Mouse (Mus musculus): ENCODE results near the gene Dab1. TPM values are rescaled to one million over a fixed set of nuclear protein-coding genes. Genes with fewer than 3 reads are reported as not detected.

Gene Dab1
- polyA plus RNA-seq, 1 experiment from 2014 or later = 106 TPM

DNA sequence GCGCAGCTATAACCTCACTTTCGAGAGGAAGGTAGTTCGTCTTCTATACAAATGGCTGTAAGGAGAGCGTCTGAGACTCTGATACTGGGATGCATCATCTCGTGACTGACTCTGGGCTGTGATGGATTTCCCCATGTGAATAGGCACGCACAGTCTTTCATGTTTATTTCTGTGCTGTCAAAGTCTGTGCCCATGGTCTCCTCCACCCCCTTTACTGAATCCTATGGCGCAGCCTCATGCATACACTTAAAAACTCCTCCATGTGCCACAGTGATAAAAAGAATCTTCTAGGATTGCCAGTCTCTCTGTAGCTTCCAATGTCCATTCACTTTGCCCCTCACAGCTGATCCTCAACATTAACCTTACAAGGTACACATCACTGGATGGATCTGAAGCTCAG, 1009.5 kb downstream of the Dab1 start:
- H3K9ac ChIP-seq (ENCODE audit: low read length) = no peak overlapping the region
- ATAC-seq (no peak), DNase-seq (ENCODE audit: low spot score) (no peak)
- H3K27ac ChIP-seq (ENCODE audit: low read depth, low read length) = no peak overlapping the region
- H3K9me3 ChIP-seq (replicated peaks; ENCODE audit: control insufficient read depth, low read length) = no peaks in the 10 kb centered on the region
- WGBS = 90% methylated on average over 7 of the region's 7 CpGs
- H3K4me2 ChIP-seq (ENCODE audit: low read length) = no peak overlapping the region
- H3K36me3 ChIP-seq (ENCODE audit: control insufficient read depth, insufficient read depth, low read length) = no peaks in the 10 kb centered on the region
- no peak overlapping the region for H3K4me3 ChIP-seq (ENCODE audit: low read depth, low read length)
- H3K27me3 ChIP-seq (replicated peaks; ENCODE audit: control insufficient read depth, insufficient read depth, low read length) = no peaks in the 10 kb centered on the region
- no peaks in the 10 kb centered on the region for H3K4me1 ChIP-seq (ENCODE audit: control insufficient read depth, insufficient read depth, low read length)

DNA sequence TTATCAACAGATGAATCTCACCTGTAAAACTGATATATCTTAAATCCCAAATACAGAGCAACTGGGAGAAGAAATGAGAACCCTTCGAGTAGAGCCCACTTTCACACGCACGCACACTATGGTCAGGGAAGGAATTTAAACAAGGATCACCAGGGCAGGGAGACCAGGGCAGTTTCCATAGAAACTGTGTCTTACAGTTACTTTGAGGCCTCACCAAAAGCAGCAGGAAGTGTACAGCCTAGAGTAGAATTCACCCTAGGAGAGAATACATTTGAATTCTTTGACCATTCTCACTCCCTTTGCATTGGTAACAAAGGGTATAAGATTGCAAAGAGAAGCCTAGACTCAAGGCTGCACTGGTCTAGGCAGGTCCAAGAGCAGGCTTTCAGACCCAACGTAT, 1017.9 kb downstream of the Dab1 start:
- Histone ChIP-seq H3K9ac (ENCODE audit: low read length) (no peak overlapping the region), H3K27me3 (replicated peaks; ENCODE audit: control insufficient read depth, insufficient read depth, low read length) (no peaks in the 10 kb centered on the region), H3K9me3 (replicated peaks; ENCODE audit: control insufficient read depth, low read length) (no peaks in the 10 kb centered on the region), H3K4me1 (ENCODE audit: control insufficient read depth, insufficient read depth, low read length) (0 out of 2 replicates have a peak, but pooled peaks cover 2% of the 10 kb centered on the region), H3K27ac (ENCODE audit: low read depth, low read length) (no peak overlapping the region), H3K4me2 (ENCODE audit: low read length) (no peak overlapping the region), H3K36me3 (ENCODE audit: control insufficient read depth, insufficient read depth, low read length) (no peaks in the 10 kb centered on the region), H3K4me3 (ENCODE audit: low read depth, low read length) (no peak overlapping the region)
- WGBS = 71% methylated on average over 4 of the region's 4 CpGs
- DNase-seq (ENCODE audit: low spot score) = no peak
- no peak for ATAC-seq

DNA sequence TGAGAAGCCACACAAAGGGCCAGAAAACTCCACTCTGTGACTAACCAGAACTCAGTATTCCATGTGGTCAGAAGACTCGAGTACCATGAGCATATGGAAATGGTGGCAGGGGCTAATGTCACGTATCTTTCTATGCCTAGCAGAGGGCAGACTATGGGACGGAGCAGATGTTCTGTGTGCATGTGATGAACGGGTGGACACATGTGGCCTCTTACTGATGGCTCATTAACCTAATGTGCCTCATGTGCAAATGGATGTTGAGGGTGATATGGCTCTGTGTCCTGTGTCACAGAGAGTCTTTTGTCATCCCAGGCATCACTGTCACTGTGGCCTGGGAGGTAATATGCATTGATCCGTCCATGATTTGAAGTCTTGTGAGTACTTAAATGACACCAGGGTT, 1021.5 kb downstream of the Dab1 start:
- Histone ChIP-seq H3K4me3 (ENCODE audit: low read depth, low read length) (no peak overlapping the region), H3K4me2 (ENCODE audit: low read length) (no peak overlapping the region), H3K27ac (ENCODE audit: low read depth, low read length) (no peak overlapping the region), H3K4me1 (ENCODE audit: control insufficient read depth, insufficient read depth, low read length) (peaks cover 22% of the 10 kb centered on the region), H3K9me3 (replicated peaks; ENCODE audit: control insufficient read depth, low read length) (no peaks in the 10 kb centered on the region), H3K36me3 (ENCODE audit: control insufficient read depth, insufficient read depth, low read length) (no peaks in the 10 kb centered on the region), H3K27me3 (replicated peaks; ENCODE audit: control insufficient read depth, insufficient read depth, low read length) (no peaks in the 10 kb centered on the region), H3K9ac (ENCODE audit: low read length) (no peak overlapping the region)
- 85% methylated on average over 5 of the region's 5 CpGs for WGBS
- DNase-seq (ENCODE audit: low spot score) (no peak), ATAC-seq (no peak)

DNA sequence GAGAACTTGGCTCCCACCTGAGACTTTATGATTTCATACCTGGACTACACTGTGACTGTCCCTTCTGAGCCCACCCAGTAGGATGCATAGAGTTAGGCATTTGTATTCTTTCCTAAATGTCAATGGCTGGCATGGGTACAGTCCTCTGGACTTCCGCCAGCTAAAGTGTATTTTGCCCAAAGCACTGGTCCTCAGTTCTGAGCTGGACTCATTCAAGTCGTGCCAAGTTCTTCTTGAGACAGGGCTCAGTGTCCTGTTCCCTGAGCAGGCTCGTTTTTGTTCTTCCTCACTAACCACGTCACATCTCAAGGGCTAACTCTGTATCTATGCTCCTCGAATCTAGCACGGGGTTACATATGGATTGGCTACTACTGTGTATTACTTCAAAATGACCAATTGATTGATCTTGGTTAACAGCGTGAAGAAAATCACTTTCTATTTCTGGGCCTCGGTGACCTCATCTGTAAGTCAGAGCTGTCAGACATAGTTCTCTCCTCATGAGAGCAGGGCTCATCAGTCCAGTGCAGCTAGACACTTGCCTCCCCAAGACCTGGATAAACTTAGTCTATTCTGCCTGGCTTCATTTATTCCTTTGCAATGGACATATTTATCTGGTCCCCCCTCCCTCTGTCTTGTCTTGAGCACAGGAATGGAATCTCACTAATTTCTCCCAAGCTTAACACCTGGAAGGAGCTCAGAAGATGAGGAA, 1023.8 kb downstream of the Dab1 start:
- Histone ChIP-seq H3K36me3 (ENCODE audit: control insufficient read depth, insufficient read depth, low read length) (no peaks in the 10 kb centered on the region), H3K27ac (ENCODE audit: low read depth, low read length) (peak overlapping the region; percentile 72), H3K27me3 (replicated peaks; ENCODE audit: control insufficient read depth, insufficient read depth, low read length) (no peaks in the 10 kb centered on the region), H3K9me3 (replicated peaks; ENCODE audit: control insufficient read depth, low read length) (no peaks in the 10 kb centered on the region), H3K9ac (ENCODE audit: low read length) (no peak overlapping the region), H3K4me1 (ENCODE audit: control insufficient read depth, insufficient read depth, low read length) (peaks cover 22% of the 10 kb centered on the region), H3K4me2 (ENCODE audit: low read length) (no peak overlapping the region), H3K4me3 (ENCODE audit: low read depth, low read length) (no peak overlapping the region)
- 53% methylated on average over 8 of the region's 8 CpGs for WGBS
- ATAC-seq = peak; percentile 43; the same call in 1 of the 2 replicates
- DNase-seq (ENCODE audit: low spot score) = peak; percentile 73

DNA sequence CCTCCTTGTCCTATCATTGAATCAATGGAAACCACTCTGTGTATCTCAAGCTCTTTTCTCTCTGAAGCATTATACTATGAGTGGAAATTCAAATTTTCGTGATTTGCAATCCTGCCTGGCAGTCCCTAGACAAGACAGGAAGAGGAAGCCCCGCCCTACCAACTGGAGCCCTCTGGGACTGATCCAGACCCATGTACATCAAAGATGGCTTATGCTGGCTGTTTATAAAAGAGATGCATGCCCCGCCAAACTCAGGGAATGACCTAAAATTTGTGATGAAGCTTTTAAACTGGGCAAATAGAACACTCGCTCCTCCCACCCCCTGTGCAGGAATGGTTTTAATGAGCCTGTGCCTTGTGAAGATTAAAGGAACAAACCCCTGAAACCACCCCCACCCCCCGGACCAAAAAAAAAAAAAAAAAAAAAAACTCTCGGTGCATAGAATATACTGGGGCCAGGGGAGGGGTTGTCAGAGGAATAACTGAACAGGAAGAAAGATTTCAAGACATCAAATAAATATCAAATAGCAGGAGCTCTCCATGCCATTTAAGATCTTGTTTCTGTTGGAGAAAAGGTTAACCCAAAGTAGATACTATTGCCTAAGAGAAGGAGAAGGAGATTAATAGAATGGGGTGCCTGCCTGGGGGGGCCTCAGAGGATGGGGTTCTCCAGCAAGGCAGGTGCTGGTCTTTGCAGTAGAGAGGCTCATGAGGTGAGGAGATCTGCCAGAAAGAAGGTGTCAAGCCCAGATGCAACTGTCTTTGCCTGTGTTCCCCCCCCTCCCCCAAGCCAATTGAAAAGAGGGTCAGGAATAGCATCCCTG, 1024.6 kb downstream of the Dab1 start:
- Histone ChIP-seq H3K36me3 (ENCODE audit: control insufficient read depth, insufficient read depth, low read length) (no peaks in the 10 kb centered on the region), H3K4me2 (ENCODE audit: low read length) (no peak overlapping the region), H3K9me3 (replicated peaks; ENCODE audit: control insufficient read depth, low read length) (no peaks in the 10 kb centered on the region), H3K27ac (ENCODE audit: low read depth, low read length) (peak overlapping the region; percentile 72), H3K9ac (ENCODE audit: low read length) (no peak overlapping the region), H3K4me1 (ENCODE audit: control insufficient read depth, insufficient read depth, low read length) (peaks cover 20% of the 10 kb centered on the region), H3K4me3 (ENCODE audit: low read depth, low read length) (no peak overlapping the region), H3K27me3 (replicated peaks; ENCODE audit: control insufficient read depth, insufficient read depth, low read length) (no peaks in the 10 kb centered on the region)
- ATAC-seq (peak; percentile 83), DNase-seq (ENCODE audit: low spot score) (peak; percentile 92)
- WGBS = 18% methylated on average over 6 of the region's 6 CpGs

DNA sequence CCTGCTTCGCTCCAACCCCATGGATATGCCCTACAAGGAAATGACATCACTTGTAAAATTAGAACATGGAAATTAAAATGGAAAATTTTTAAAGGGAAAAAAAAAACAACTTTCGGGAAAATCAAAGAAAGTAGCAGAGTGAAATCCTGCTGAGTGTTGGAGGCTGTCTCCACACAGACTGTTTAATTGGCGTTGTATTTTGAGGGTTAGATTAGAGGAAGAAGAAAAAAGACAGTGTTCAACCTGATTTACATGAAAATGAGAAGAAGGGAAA, 1025.1 kb downstream of the Dab1 start:
- Histone ChIP-seq H3K9me3 (replicated peaks; ENCODE audit: control insufficient read depth, low read length) (no peaks in the 10 kb centered on the region), H3K4me3 (ENCODE audit: low read depth, low read length) (no peak overlapping the region)
- 10% methylated on average over 3 of the region's 3 CpGs for WGBS

DNA sequence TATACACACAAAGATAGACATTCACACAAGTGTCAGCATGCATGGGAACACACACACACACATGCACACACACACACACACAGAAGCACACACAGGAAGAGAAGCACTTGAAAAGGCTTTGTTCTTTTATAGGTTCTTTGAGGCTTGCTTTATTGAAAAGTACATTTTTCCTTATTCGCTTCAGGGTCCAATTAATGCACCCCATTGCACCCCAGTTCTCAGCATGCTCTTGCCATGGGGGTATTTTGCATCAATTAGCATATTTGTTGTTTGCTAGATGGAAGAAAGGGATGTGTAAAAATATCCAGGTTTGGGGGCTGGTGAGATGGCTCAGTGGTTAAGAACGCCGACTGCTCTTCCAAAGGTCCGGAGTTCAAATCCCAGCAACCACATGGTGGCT, 1025.7 kb downstream of the Dab1 start:
- ATAC-seq (no peak), DNase-seq (ENCODE audit: low spot score) (peak; percentile 52)
- WGBS = 47% methylated on average over 4 of the region's 4 CpGs
- H3K9ac ChIP-seq (ENCODE audit: low read length) = no peak overlapping the region
- peaks cover 20% of the 10 kb centered on the region for H3K4me1 ChIP-seq (ENCODE audit: control insufficient read depth, insufficient read depth, low read length)
- no peak overlapping the region for H3K4me3 ChIP-seq (ENCODE audit: low read depth, low read length)
- H3K4me2 ChIP-seq (ENCODE audit: low read length) = no peak overlapping the region
- H3K9me3 ChIP-seq (replicated peaks; ENCODE audit: control insufficient read depth, low read length) = no peaks in the 10 kb centered on the region
- no peak overlapping the region for H3K27ac ChIP-seq (ENCODE audit: low read depth, low read length)
- H3K36me3 ChIP-seq (ENCODE audit: control insufficient read depth, insufficient read depth, low read length) = no peaks in the 10 kb centered on the region
- no peaks in the 10 kb centered on the region for H3K27me3 ChIP-seq (replicated peaks; ENCODE audit: control insufficient read depth, insufficient read depth, low read length)

More for the DNA sequence above, 1025.1 kb downstream of the Dab1 start:
- no peak overlapping the region for H3K4me2 ChIP-seq (ENCODE audit: low read length)
- H3K27ac ChIP-seq (ENCODE audit: low read depth, low read length) = peak overlapping the region; percentile 68
- H3K36me3 ChIP-seq (ENCODE audit: control insufficient read depth, insufficient read depth, low read length) = no peaks in the 10 kb centered on the region
- H3K27me3 ChIP-seq (replicated peaks; ENCODE audit: control insufficient read depth, insufficient read depth, low read length) = no peaks in the 10 kb centered on the region
- no peak for ATAC-seq
- peak; percentile 51 for DNase-seq (ENCODE audit: low spot score)
- peaks cover 20% of the 10 kb centered on the region for H3K4me1 ChIP-seq (ENCODE audit: control insufficient read depth, insufficient read depth, low read length)
- no peak overlapping the region for H3K9ac ChIP-seq (ENCODE audit: low read length)

DNA sequence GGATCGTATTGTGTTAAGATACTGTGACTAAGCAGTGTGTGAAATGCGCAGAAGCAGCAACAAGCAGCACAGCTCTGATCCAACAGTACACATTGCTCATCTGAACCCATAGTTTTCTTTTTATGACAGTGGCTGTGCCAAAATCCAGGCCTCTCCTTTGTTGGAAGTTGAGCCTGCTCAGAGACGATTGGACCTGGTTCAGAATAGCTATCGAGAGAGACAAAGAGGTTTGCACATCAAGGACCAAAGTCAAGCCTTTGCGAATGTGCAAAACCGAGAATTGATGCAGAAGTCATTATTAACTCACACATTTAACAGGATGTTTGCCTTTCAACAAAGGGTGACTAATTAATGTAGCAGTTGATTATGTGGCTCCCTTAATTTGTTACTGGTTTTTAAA, 1032.6 kb downstream of the Dab1 start:
- Histone ChIP-seq H3K27me3 (replicated peaks; ENCODE audit: control insufficient read depth, insufficient read depth, low read length) (no peaks in the 10 kb centered on the region), H3K27ac (ENCODE audit: low read depth, low read length) (no peak overlapping the region), H3K9ac (ENCODE audit: low read length) (no peak overlapping the region), H3K4me1 (ENCODE audit: control insufficient read depth, insufficient read depth, low read length) (peaks cover 3% of the 10 kb centered on the region; the same call in 1 of the 2 replicates), H3K4me3 (ENCODE audit: low read depth, low read length) (no peak overlapping the region), H3K36me3 (ENCODE audit: control insufficient read depth, insufficient read depth, low read length) (no peaks in the 10 kb centered on the region), H3K4me2 (ENCODE audit: low read length) (no peak overlapping the region), H3K9me3 (replicated peaks; ENCODE audit: control insufficient read depth, low read length) (no peaks in the 10 kb centered on the region)
- WGBS = 29% methylated on average over 6 of the region's 6 CpGs
- peak; percentile 40 for DNase-seq (ENCODE audit: low spot score)
- no peak for ATAC-seq

DNA sequence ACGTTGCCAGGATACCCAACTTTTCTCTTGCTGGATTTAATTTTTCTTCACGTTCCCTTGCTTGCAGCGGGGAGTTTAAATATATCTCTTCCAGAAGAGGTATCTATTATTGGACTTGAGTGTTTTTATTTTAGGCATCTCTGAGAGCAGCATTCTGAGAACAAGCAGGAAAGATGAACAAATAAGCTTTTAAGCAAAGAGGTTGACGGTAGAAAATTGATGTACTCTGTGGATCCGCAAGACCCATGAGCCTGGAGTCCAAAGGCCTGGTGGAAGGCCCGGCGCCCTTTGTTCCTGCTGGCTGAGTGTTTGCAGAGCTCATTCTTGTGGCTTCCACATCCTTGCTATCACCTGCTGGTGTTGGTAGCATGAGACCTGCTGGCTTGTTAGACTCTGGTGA, 1037.6 kb downstream of the Dab1 start:
- Histone ChIP-seq H3K27ac (ENCODE audit: low read depth, low read length) (no peak overlapping the region), H3K27me3 (replicated peaks; ENCODE audit: control insufficient read depth, insufficient read depth, low read length) (no peaks in the 10 kb centered on the region), H3K9me3 (replicated peaks; ENCODE audit: control insufficient read depth, low read length) (no peaks in the 10 kb centered on the region), H3K9ac (ENCODE audit: low read length) (no peak overlapping the region), H3K36me3 (ENCODE audit: control insufficient read depth, insufficient read depth, low read length) (no peaks in the 10 kb centered on the region), H3K4me2 (ENCODE audit: low read length) (no peak overlapping the region), H3K4me1 (ENCODE audit: control insufficient read depth, insufficient read depth, low read length) (peaks cover under 1% of the 10 kb centered on the region; the same call in 1 of the 2 replicates), H3K4me3 (ENCODE audit: low read depth, low read length) (no peak overlapping the region)
- WGBS = 87% methylated on average over 7 of the region's 7 CpGs
- ATAC-seq = no peak
- no peak for DNase-seq (ENCODE audit: low spot score)
